Mouse (Mus musculus): ENCODE measurements around the gene Shtn1. TPM values are rescaled to one million over a fixed set of nuclear protein-coding genes. Genes with fewer than 3 reads are reported as not detected.

Shtn1 gene
- polyA plus RNA-seq, 1 experiment from 2014 or later = 2.3 TPM

- Histone ChIP-seq H3K9me3 (replicated peaks) (no peaks in the 10 kb centered on the region), H3K27me3 (peaks cover 30% of the 10 kb centered on the region), H3K4me1 (no peaks in the 10 kb centered on the region), H3K4me3 (replicated peaks) (no peak overlapping the region), H3K4me2 (no peak overlapping the region), H3K9ac (no peak overlapping the region), H3K27ac (no peak overlapping the region), H3K36me3 (no peaks in the 10 kb centered on the region)
- 87% methylated on average over 8 of the region's 8 CpGs for WGBS
- no peak for ATAC-seq (replicated peaks; ENCODE audit: low FRiP score)
These were observed 121.1 kb downstream of the Shtn1 start for GRCm38 (mm10) chr19:58954779-58955178.

DNA sequence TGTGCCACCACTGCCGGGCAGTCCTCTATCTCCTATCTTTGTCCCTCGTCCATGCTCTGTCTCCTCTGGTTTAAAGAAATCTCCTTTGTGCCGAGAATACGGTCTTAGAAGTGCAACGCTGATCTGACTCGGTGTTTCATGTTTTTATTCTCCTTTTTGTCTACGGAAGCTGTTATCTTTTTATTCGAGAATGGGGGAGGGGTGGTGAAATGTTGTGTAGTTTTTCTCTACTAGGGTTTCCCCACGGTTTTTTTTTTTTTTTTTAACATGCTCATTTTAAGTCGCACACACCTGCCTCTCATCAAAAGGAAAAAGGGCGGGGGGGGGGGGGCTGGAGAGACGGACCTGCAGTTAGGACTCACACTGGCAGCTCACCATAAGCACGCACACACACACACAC is 123.7 kb downstream of the Shtn1 start:
- H3K27ac ChIP-seq = no peak overlapping the region
- H3K36me3 ChIP-seq = no peaks in the 10 kb centered on the region
- no peak overlapping the region for H3K4me2 ChIP-seq
- H3K9me3 ChIP-seq (replicated peaks) = no peaks in the 10 kb centered on the region
- H3K27me3 ChIP-seq = peaks cover 37% of the 10 kb centered on the region
- ATAC-seq (replicated peaks; ENCODE audit: low FRiP score) = no peak
- no peak overlapping the region for H3K9ac ChIP-seq
- H3K4me3 ChIP-seq (replicated peaks) = no peak overlapping the region
- WGBS = 67% methylated on average over 12 of the region's 13 CpGs
- no peaks in the 10 kb centered on the region for H3K4me1 ChIP-seq

DNA sequence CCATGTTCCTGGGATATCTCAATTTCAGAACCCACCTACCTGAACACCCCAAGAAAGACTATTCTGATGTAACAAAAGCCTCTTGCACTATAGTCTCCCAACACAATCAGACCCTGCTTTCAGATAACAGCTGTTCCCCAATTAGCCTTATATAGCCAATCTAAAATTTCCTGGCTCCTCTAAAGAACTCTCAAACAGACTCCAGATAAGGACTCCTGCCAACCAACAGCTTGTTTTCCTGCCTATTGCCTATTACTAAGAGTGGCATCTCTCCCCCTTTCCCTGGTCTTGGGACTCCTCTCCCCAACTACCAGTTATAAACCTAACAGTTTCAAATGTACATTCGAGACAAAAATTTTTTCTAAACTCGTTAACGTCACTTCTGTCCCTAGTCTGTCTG is 124.4 kb downstream of the Shtn1 start:
- no peak overlapping the region for H3K4me2 ChIP-seq
- no peaks in the 10 kb centered on the region for H3K9me3 ChIP-seq (replicated peaks)
- peaks cover 37% of the 10 kb centered on the region for H3K27me3 ChIP-seq
- no peak overlapping the region for H3K9ac ChIP-seq
- no peaks in the 10 kb centered on the region for H3K4me1 ChIP-seq
- 94% methylated on average over 3 of the region's 3 CpGs for WGBS
- no peak overlapping the region for H3K27ac ChIP-seq
- no peak overlapping the region for H3K4me3 ChIP-seq (replicated peaks)
- H3K36me3 ChIP-seq = no peaks in the 10 kb centered on the region
- ATAC-seq (replicated peaks; ENCODE audit: low FRiP score) = no peak

GRCm38 (mm10) chr19:58945959-58946358 is 129.9 kb downstream of the Shtn1 start:
- H3K9me3 ChIP-seq (replicated peaks) = no peaks in the 10 kb centered on the region
- ATAC-seq (replicated peaks; ENCODE audit: low FRiP score) = no peak
- no peak overlapping the region for H3K4me2 ChIP-seq
- 87% methylated on average over 7 of the region's 7 CpGs for WGBS
- no peak overlapping the region for H3K9ac ChIP-seq
- no peak overlapping the region for H3K27ac ChIP-seq
- peaks cover 15% of the 10 kb centered on the region for H3K4me1 ChIP-seq
- 0 out of 2 replicates have a peak, but pooled peaks cover 9% of the 10 kb centered on the region for H3K27me3 ChIP-seq
- no peak overlapping the region for H3K4me3 ChIP-seq (replicated peaks)
- H3K36me3 ChIP-seq = no peaks in the 10 kb centered on the region

- Histone ChIP-seq H3K36me3 (no peaks in the 10 kb centered on the region), H3K27ac (peak within 1 kb of the TSS; percentile 75), H3K4me3 (replicated peaks) (peak within 1 kb of the TSS; percentile 78), H3K9ac (peak within 1 kb of the TSS; percentile 63), H3K4me1 (peaks cover 15% of the 10 kb centered on the region), H3K27me3 (no peaks in the 10 kb centered on the region), H3K9me3 (replicated peaks) (no peaks in the 10 kb centered on the region), H3K4me2 (peak within 1 kb of the TSS; percentile 96)
- WGBS = under 1% methylated on average over 65 of the region's 65 CpGs
- peak; percentile 97 for ATAC-seq (replicated peaks; ENCODE audit: low FRiP score)
These were observed 132.8 kb downstream of the Shtn1 start, which contains the start of the genes Eno4 and Hspa12a for GRCm38 (mm10) chr19:58942841-58943828. TSS of gene Eno4 (plus strand) at chr19:58943425. TSS of gene Hspa12a (minus strand) at chr19:58943654.

GRCm38 (mm10) chr19:58933062-58933461 is 142.8 kb downstream of the Shtn1 start:
- no peak overlapping the region for H3K4me2 ChIP-seq
- no peak overlapping the region for H3K4me3 ChIP-seq (replicated peaks)
- WGBS = 23% methylated on average over 4 of the region's 4 CpGs
- 0 out of 2 replicates have a peak, but pooled peaks cover 4% of the 10 kb centered on the region for H3K4me1 ChIP-seq
- no peaks in the 10 kb centered on the region for H3K36me3 ChIP-seq
- H3K9ac ChIP-seq = no peak overlapping the region
- no peak overlapping the region for H3K27ac ChIP-seq
- no peaks in the 10 kb centered on the region for H3K9me3 ChIP-seq (replicated peaks)
- ATAC-seq (replicated peaks; ENCODE audit: low FRiP score) = no peak
- peaks cover 54% of the 10 kb centered on the region for H3K27me3 ChIP-seq

DNA sequence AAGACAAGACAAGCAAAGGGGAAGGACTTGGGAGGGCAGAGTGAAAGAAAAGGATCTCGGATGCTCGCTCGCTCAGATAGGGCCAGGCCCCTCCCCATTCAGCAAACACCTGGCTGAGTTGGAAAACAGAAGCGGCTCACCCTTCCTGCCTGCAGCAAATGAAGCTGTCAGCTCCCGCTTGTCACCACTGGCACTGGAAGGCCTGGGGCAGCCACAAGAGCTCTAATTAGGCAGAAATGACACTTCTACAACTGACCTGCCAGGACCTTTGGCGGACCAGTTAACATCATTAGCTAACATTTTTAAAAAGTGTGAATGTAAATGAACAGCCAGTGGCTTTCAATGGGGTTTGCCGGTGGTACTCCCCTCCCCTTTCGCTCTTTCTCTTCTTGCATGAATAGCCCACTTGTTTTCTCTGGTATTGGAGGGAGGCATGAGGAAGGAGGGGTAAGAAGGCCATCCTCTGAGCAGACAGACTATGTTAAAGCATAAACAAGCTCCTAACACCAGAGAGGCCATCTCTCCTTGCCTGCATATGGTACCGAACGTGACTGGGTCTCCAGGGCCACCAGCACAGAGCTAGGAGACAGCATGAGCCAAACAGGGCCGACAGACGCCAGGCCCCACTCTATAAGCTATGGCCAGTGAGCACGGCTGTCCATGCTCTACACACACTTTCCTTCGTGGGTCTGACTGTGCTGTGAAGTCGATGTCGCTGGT is 144.7 kb downstream of the Shtn1 start:
- Histone ChIP-seq H3K9ac (no peak overlapping the region), H3K27ac (no peak overlapping the region), H3K4me2 (no peak overlapping the region), H3K4me1 (no peaks in the 10 kb centered on the region), H3K9me3 (replicated peaks) (no peaks in the 10 kb centered on the region), H3K4me3 (replicated peaks) (no peak overlapping the region), H3K27me3 (peaks cover 54% of the 10 kb centered on the region), H3K36me3 (no peaks in the 10 kb centered on the region)
- 45% methylated on average over 16 of the region's 16 CpGs for WGBS
- no peak for ATAC-seq (replicated peaks; ENCODE audit: low FRiP score)

Other genes starting within 250 kb of the Shtn1 start
- gene Eno4, start 132.7 kb downstream of the Shtn1 start, polyA plus RNA-seq (2015; fragmentation: Nextera tagmentation; extraction: Ambion mirVana) = 0.42 and 0.65 TPM in 2 replicates
- gene Hspa12a, start 132.4 kb downstream of the Shtn1 start, polyA plus RNA-seq (2015; fragmentation: Nextera tagmentation; extraction: Ambion mirVana) = 15.2 and 16.6 TPM in 2 replicates
- not detected in 2 replicates for gene Vax1, start 94.0 kb upstream of the Shtn1 start, polyA plus RNA-seq (2015; fragmentation: Nextera tagmentation; extraction: Ambion mirVana)
- not detected in 2 replicates for gene Kcnk18, start 143.1 kb upstream of the Shtn1 start, polyA plus RNA-seq (2015; fragmentation: Nextera tagmentation; extraction: Ambion mirVana)
- gene Slc18a2, start 184.8 kb upstream of the Shtn1 start, polyA plus RNA-seq (2015; fragmentation: Nextera tagmentation; extraction: Ambion mirVana) = 9.1 and 13.2 TPM in 2 replicates
- gene Rps12-ps3, start 246.2 kb upstream of the Shtn1 start, polyA plus RNA-seq (2015; fragmentation: Nextera tagmentation; extraction: Ambion mirVana) = 10.3 and 18.9 TPM in 2 replicates